Mouse (Mus musculus) forebrain, embryonic 11.5 days (tissue): ENCODE measurements at regions not wholly inside any gene's neighbourhood (a gene's known extent, or its start where the extent isn't known, plus 50 kb on each side); places are given as distances from the start of the nearest gene placed in this dataset.
"Not testable (repeated sequence)": the region's sequence is repeated elsewhere in the genome, so short reads cannot be mapped to it uniquely, and the experiment has no call there.

Experiments
- ATAC-seq: fragments of 200-750 bp; cut with Nextera tagmentation; replicated peaks from 2 replicates; pipeline ENCODE4 v1.8.0; 2017; ENCODE audit warnings: moderate TSS enrichment; ENCODE audit not compliant: low FRiP score
- DNase-seq: peaks from one replicate; pipeline ENCODE4 v3.0.0-alpha.2; 2017; ENCODE audit warnings: low spot score
- H3K27ac ChIP-seq: fragments of 300-500 bp; sonication (generic); 2 replicates; pipeline ENCODE4 v1.5.1; 2014; ENCODE audit warnings: low read depth, low read length
- H3K27me3 ChIP-seq: fragments of 300-500 bp; sonication (generic); 2 replicates; pipeline ENCODE4 v1.6.1; 2014; ENCODE audit warnings: mild to moderate bottlenecking, low read length, mixed read lengths; ENCODE audit not compliant: control insufficient read depth, insufficient read depth
- H3K36me3 ChIP-seq: fragments of 300-500 bp; sonication (generic); 2 replicates; pipeline ENCODE4 v1.6.1; 2014; ENCODE audit warnings: mild to moderate bottlenecking, low read length, moderate library complexity, mixed read lengths; ENCODE audit not compliant: control insufficient read depth, insufficient read depth
- H3K4me1 ChIP-seq: fragments of 300-500 bp; sonication (generic); replicated peaks from 2 replicates; pipeline ENCODE4 v1.6.1; 2014; ENCODE audit warnings: low read length, mixed read lengths; ENCODE audit not compliant: control insufficient read depth, insufficient read depth
- H3K4me2 ChIP-seq: fragments of 300-500 bp; sonication (generic); 2 replicates; pipeline ENCODE4 v1.6.1; 2014; ENCODE audit warnings: low read depth, mild to moderate bottlenecking, low read length, moderate library complexity, mixed read lengths; ENCODE audit not compliant: severe bottlenecking
- H3K4me3 ChIP-seq: fragments of 300-500 bp; sonication (generic); 2 replicates; pipeline ENCODE4 v1.5.1; 2014; ENCODE audit warnings: low read depth, low read length
- H3K9ac ChIP-seq: fragments of 300-500 bp; sonication (generic); 2 replicates; pipeline ENCODE4 v1.6.1; 2014; ENCODE audit warnings: low read length
- H3K9me3 ChIP-seq: fragments of 300-500 bp; sonication (generic); 2 replicates; pipeline ENCODE4 v1.6.1; 2016; ENCODE audit warnings: low read length, mixed read lengths; ENCODE audit not compliant: control insufficient read depth
- WGBS: fragments of 180-500 bp; shearing (Covaris S2); extraction: QIAGEN DNeasy Blood & Tissue Kit; methylation state at CpG from one replicate; pipeline ENCODE4 v1.1.7; 2014; 5-methylcytosine and 5-hydroxymethylcytosine counted together

DNA sequence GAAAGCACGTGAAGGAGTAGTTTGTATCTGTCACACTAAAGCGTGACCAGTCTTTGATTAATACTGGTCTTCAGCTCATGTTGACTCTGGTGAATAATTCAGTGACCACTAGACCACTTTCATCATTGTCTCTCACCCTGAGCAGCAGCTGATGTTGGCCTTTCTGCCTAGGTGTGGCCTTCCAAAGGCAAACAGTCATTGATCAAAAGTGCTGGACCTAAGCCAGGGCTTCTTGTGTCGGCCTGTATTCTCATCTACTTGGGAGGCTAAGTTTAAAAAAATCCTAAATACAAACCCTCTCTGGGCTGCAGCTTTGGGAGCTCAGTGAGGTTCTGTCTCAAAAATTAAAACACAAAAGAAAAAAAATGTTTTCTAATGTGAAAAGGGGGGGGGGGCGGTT lies 475.0 kb upstream of the Cdh5 start:
- 86% methylated on average over 4 of the region's 4 CpGs for WGBS
- no peaks in the 10 kb centered on the region for H3K36me3 ChIP-seq
- no peaks in the 10 kb centered on the region for H3K4me1 ChIP-seq
- H3K27ac ChIP-seq, result no peak overlapping the region
- no peak overlapping the region for H3K9ac ChIP-seq
- no peaks in the 10 kb centered on the region for H3K9me3 ChIP-seq
- H3K4me2 ChIP-seq, result no peak overlapping the region
- DNase-seq (no peak), ATAC-seq (no peak)
- no peaks in the 10 kb centered on the region for H3K27me3 ChIP-seq
- no peak overlapping the region for H3K4me3 ChIP-seq

DNA sequence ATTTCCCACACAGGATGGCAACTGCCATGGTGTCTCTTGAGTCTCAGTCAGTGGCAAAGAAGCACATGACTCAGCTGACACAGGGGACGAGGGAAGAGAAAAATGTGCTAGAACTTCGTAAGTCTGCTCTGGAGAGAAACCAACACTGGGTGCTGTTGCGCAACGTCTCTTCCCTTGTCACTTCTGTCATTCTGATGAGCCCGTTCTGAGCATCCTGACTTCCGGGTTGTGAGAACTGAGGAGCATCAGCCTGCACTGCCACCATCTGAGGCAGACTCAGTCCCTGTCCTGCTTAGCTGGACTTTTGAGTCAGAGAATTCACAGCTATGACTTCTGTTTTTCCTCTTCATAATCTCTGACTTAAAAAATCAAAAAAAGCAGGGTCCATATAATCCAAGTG lies 468.9 kb upstream of the Cdh5 start:
- Histone ChIP-seq H3K4me2 (no peak overlapping the region), H3K9me3 (no peaks in the 10 kb centered on the region), H3K4me1 (no peaks in the 10 kb centered on the region), H3K36me3 (no peaks in the 10 kb centered on the region), H3K27me3 (no peaks in the 10 kb centered on the region), H3K27ac (no peak overlapping the region), H3K9ac (no peak overlapping the region), H3K4me3 (no peak overlapping the region)
- ATAC-seq (no peak), DNase-seq (no peak)
- WGBS, result 92% methylated on average over 6 of the region's 6 CpGs

DNA sequence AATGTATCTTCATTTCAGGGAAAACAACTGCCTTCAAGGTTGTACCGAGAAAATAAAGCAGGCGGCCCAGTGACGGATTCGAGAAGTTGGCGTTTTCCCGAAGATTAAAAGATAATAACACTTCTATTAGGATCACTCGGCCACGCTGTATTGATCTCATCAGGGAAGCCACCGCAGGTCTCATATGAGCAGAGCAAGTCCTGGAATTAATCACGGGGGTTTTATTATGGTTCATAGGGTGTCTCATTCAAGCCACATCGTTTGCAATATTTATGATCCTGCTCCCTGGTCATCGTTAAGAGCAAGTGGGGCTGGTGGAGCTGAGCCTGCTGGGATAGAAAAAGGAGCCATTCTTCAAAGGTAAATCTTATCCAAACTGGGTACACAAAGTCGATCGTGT lies 466.5 kb upstream of the Cdh5 start:
- Histone ChIP-seq H3K4me2 (no peak overlapping the region), H3K9me3 (no peaks in the 10 kb centered on the region), H3K36me3 (no peaks in the 10 kb centered on the region), H3K4me3 (no peak overlapping the region), H3K27me3 (no peaks in the 10 kb centered on the region), H3K4me1 (no peaks in the 10 kb centered on the region), H3K9ac (no peak overlapping the region), H3K27ac (no peak overlapping the region)
- DNase-seq, result no peak
- no peak for ATAC-seq
- 70% methylated on average over 14 of the region's 14 CpGs for WGBS

GRCm38 (mm10) chr8:103643621-103644020 lies 457.8 kb upstream of the Cdh5 start:
- H3K27ac ChIP-seq, result no peak overlapping the region
- no peaks in the 10 kb centered on the region for H3K9me3 ChIP-seq
- WGBS, result 98% methylated on average over 2 of the region's 2 CpGs
- DNase-seq (no peak), ATAC-seq (no peak)
- H3K9ac ChIP-seq, result no peak overlapping the region
- no peaks in the 10 kb centered on the region for H3K27me3 ChIP-seq
- H3K4me1 ChIP-seq, result no peaks in the 10 kb centered on the region
- H3K4me3 ChIP-seq, result no peak overlapping the region
- H3K36me3 ChIP-seq, result no peaks in the 10 kb centered on the region
- no peak overlapping the region for H3K4me2 ChIP-seq

DNA sequence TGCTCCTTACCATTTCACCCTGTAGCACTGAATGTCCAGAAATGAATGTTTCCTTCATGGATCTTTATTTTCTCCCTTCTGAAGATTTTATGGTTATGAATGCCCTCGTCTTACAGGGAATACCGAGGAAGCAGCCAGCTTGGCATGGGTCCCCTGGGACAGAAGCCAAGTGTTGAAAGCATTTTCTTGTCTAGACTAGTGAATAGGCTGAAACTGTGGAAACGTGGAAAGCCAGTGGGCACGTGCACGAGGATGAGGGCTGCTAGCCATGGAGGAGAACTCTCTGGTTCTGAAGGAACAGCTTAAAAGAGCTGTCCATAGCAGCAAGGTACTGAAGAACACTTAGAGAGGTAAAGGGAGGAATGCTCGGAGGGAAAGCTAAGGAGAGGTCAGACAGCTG lies 457.3 kb upstream of the Cdh5 start:
- Histone ChIP-seq H3K27ac (no peak overlapping the region), H3K9ac (no peak overlapping the region), H3K27me3 (no peaks in the 10 kb centered on the region), H3K4me2 (no peak overlapping the region), H3K9me3 (no peaks in the 10 kb centered on the region), H3K36me3 (no peaks in the 10 kb centered on the region), H3K4me3 (no peak overlapping the region), H3K4me1 (no peaks in the 10 kb centered on the region)
- WGBS, result 82% methylated on average over 6 of the region's 6 CpGs
- ATAC-seq (no peak), DNase-seq (no peak)

DNA sequence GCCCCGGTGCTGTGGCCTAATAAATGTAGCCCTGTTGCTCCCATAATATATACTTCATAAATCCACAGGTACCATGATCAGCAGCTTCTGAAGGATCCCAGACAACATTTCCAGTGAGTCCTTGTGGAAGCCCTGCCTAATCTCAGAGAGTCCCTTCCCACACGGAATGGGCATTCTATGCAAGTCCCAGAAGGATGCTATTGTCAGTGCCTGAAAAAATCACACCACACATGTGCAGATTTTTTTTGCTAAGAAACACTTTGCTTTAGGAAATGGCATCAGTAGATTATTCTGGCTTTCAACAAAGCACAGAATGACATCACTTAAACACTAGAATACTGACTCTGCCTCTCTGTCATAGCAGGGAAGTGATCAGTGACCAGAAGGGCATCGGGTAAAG lies 456.6 kb upstream of the Cdh5 start:
- Histone ChIP-seq H3K27ac (no peak overlapping the region), H3K27me3 (no peaks in the 10 kb centered on the region), H3K9me3 (no peaks in the 10 kb centered on the region), H3K36me3 (no peaks in the 10 kb centered on the region), H3K9ac (no peak overlapping the region), H3K4me2 (no peak overlapping the region), H3K4me3 (no peak overlapping the region), H3K4me1 (no peaks in the 10 kb centered on the region)
- 92% methylated on average over 3 of the region's 3 CpGs for WGBS
- ATAC-seq, result no peak
- DNase-seq, result no peak

DNA sequence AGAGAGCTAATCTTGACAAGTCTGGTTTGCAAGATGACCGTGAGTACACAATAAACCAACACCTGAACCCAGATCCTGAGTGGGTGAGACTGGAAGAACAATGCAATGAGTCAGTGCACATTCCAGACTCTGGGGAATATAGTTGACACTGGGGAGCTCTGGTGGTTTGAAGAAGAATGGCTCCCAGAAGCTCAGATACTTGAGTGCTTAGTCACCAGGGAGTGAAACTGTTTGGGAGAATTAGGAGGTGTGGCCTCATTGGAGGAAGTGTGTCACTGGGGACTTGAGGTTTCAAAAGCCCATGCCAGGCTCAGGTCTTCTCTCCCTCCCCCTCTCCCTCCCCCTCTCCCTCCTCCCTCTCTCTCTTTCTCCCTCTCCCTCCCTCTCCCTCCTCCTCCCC lies 436.6 kb upstream of the Cdh5 start:
- ATAC-seq (no peak), DNase-seq (no peak)
- H3K36me3 ChIP-seq, result no peaks in the 10 kb centered on the region
- H3K27ac ChIP-seq, result no peak overlapping the region
- H3K4me2 ChIP-seq, result no peak overlapping the region
- no peak overlapping the region for H3K4me3 ChIP-seq
- H3K4me1 ChIP-seq, result no peaks in the 10 kb centered on the region
- H3K27me3 ChIP-seq, result no peaks in the 10 kb centered on the region
- H3K9ac ChIP-seq, result no peak overlapping the region
- H3K9me3 ChIP-seq, result no peaks in the 10 kb centered on the region
- 88% methylated on average over 1 of the region's 1 CpGs for WGBS

DNA sequence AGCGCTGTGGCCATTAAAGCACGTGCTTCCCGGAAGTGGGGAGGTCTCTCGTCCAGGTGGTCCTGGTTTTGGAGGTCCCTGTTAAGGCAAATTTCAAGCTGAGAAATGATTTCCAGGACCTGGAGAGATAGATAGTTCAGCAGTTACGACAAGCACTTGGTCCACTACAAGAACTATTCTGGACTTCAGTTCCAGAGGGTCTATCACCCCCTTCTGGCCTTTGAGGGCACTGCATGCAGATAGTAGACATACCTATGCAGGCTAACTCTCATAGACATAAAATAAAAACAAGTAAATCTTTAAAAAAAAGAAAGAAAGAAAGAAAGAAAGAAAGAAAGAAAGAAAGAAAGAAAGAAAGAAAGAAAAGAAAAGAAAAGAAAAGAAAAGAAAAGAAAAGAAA lies 415.2 kb upstream of the Cdh5 start:
- not testable (repeated sequence) for DNase-seq, H3K9ac ChIP-seq, H3K27ac ChIP-seq, H3K27me3 ChIP-seq, ATAC-seq, H3K4me1 ChIP-seq, H3K4me3 ChIP-seq, H3K4me2 ChIP-seq, H3K9me3 ChIP-seq, H3K36me3 ChIP-seq
- 86% methylated on average over 5 of the region's 5 CpGs for WGBS

DNA sequence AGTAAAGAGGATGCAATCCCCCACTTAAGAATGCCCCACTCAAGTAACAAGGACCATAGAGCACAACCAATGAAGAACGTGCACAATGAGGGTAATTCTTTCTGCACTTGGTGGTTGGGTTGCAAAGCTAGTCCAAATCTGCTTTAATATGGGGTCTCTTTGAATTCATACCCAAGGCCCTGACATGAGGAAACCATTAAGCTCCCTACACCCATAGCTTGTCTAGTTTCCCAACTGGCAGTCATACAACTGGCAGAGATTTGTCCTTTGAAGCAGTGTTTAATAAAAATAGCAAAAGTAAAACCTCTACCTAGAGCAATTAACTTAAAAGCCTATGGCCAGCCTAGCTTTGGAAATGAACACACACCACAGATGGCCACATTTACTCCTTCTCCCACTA lies 411.0 kb upstream of the Cdh5 start:
- Histone ChIP-seq H3K4me3 (no peak overlapping the region), H3K4me1 (no peaks in the 10 kb centered on the region), H3K4me2 (no peak overlapping the region), H3K9ac (no peak overlapping the region), H3K9me3 (no peaks in the 10 kb centered on the region), H3K36me3 (no peaks in the 10 kb centered on the region), H3K27me3 (no peaks in the 10 kb centered on the region), H3K27ac (no peak overlapping the region)
- DNase-seq (no peak), ATAC-seq (no peak)
- WGBS, result 93% methylated on average over 1 of the region's 1 CpGs
